Mouse (Mus musculus) lung, embryonic 14.5 days (tissue): ENCODE results near the gene Arf6. TPM values are rescaled to one million over a fixed set of nuclear protein-coding genes. Genes with fewer than 3 reads are reported as not detected.

Experiments used
- ATAC-seq: fragments of 200-750 bp; cut with Nextera tagmentation; 2 replicates; pipeline ENCODE4 v1.8.0; 2017; ENCODE audit warnings: mild to moderate bottlenecking, moderate TSS enrichment, moderate library complexity; ENCODE audit not compliant: insufficient read depth
- DNase-seq: peaks from one replicate; pipeline ENCODE4 v3.0.0-alpha.2; 2015
- H3K27ac ChIP-seq: fragments of 300-500 bp; sonication (generic); 2 replicates; pipeline ENCODE4 v1.5.1; 2014; ENCODE audit warnings: low read depth, mild to moderate bottlenecking, moderate library complexity
- H3K27me3 ChIP-seq: fragments of 300-500 bp; sonication (generic); 2 replicates; pipeline ENCODE4 v1.6.1; 2014; ENCODE audit warnings: low read length, control low read depth; ENCODE audit not compliant: insufficient read depth
- H3K36me3 ChIP-seq: fragments of 300-500 bp; sonication (generic); 2 replicates; pipeline ENCODE4 v1.6.1; 2014; ENCODE audit warnings: control low read depth; ENCODE audit not compliant: insufficient read depth
- H3K4me1 ChIP-seq: fragments of 300-500 bp; sonication (generic); 2 replicates; pipeline ENCODE4 v1.6.1; 2014; ENCODE audit warnings: antibody characterized with exemption, control low read depth; ENCODE audit not compliant: insufficient read depth
- H3K4me2 ChIP-seq: fragments of 300-500 bp; sonication (generic); 2 replicates; pipeline ENCODE4 v1.6.1; 2014; ENCODE audit warnings: mild to moderate bottlenecking
- H3K4me3 ChIP-seq: fragments of 300-500 bp; sonication (generic); 2 replicates; pipeline ENCODE4 v1.5.1; 2014; ENCODE audit warnings: low read depth, low read length
- H3K9ac ChIP-seq: fragments of 300-500 bp; sonication (generic); 2 replicates; pipeline ENCODE4 v1.6.1; 2014
- H3K9me3 ChIP-seq: fragments of 300-500 bp; sonication (generic); 2 replicates; pipeline ENCODE4 v1.6.1; 2016; ENCODE audit warnings: low read depth, low read length, control low read depth
- CTCF ChIP-seq: IDR thresholded peaks from 2 replicates; pipeline ENCODE4 v1.5.1; 2016; ENCODE audit warnings: antibody characterized with exemption, low read depth
- WGBS: fragments of 180-500 bp; shearing (Covaris S2); extraction: QIAGEN DNeasy Blood & Tissue Kit; methylation state at CpG from one replicate; pipeline ENCODE4 v1.1.7; 2014; 5-methylcytosine and 5-hydroxymethylcytosine counted together
- polyA plus RNA-seq: library from polyadenylated mRNA; unstranded; fragments of >200 nt; fragmentation: Nextera tagmentation; extraction: Ambion mirVana; gene quantifications from 2 replicates; pipeline ENCODE4 v1.2.1, GENCODE M21; 2014

Gene Arf6
- polyA plus RNA-seq, 1 experiment from 2014 or later: 61.8 TPM

DNA sequence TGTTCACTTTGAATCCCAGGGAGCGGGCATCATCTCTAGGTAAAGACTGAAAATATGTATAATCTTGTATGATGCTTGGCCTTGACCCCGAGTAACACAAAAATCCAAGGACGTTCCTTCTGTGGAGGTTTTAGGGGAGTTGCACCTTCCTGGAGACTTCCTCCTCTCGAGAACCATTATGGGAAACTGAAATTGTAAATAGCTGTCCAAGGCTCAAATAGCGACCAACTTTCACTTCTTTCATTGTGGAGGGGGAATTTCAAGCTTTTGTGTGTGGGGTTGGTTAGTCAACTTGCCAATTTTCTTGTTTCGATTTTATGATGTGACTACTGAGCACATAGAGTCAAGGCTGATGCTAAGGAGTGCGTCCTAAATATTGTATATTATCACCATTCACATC lies 6.2 kb upstream of the Arf6 start:
- H3K9ac ChIP-seq: no peak overlapping the region
- H3K36me3 ChIP-seq: no peaks in the 10 kb centered on the region
- peaks cover 10% of the 10 kb centered on the region for H3K4me1 ChIP-seq
- H3K27ac ChIP-seq: no peak overlapping the region
- DNase-seq (no peak), ATAC-seq (no peak)
- H3K27me3 ChIP-seq: no peaks in the 10 kb centered on the region
- H3K4me2 ChIP-seq: no peak overlapping the region
- no peaks in the 10 kb centered on the region for H3K9me3 ChIP-seq
- WGBS: 78% methylated on average over 7 of the region's 7 CpGs
- no peak overlapping the region for H3K4me3 ChIP-seq
- no peak for TF ChIP-seq CTCF

DNA sequence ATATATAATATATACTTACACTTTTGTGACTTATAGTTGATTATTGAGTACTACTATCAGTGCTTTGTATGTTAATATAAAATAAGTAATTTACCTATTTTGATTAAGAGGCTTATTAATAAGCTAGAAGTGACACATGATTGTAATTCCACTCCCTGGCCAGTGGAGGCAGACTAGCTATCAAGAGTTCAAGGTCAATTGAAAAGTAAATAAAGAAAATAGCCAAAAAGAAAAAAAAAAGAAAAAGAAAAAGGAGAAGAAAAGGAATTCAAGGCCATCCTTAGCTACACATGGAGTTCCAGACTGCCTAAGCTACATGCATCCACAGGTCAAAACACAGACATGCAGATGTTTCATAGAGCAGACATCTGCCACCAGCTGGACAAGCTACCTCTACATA lies 5.5 kb upstream of the Arf6 start:
- Histone ChIP-seq H3K4me3 (no peak overlapping the region), H3K4me2 (no peak overlapping the region), H3K27me3 (no peaks in the 10 kb centered on the region), H3K27ac (no peak overlapping the region), H3K4me1 (peaks cover 11% of the 10 kb centered on the region), H3K36me3 (no peaks in the 10 kb centered on the region), H3K9ac (no peak overlapping the region), H3K9me3 (no peaks in the 10 kb centered on the region)
- TF ChIP-seq CTCF: peak; percentile 39
- no peak for ATAC-seq
- no peak for DNase-seq

DNA sequence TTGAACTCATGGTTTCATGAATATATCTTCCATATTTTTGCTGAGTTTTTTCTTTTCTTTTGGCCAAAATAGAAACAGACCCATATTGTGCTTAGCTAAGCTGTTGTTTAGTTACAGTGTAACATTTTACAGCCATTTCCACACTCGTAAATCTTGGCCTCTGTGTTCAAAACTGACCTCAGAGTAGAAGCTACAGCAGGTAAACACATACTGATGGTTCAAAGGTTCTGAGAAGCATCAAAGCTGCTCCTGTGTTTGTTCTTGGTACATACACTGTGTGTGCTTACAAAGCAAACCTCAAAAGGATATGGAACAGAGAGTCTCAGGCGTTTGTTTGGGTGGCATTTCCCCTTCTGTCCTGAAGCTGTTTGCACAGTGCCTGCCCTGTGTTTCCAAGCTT lies 4.4 kb upstream of the Arf6 start:
- Histone ChIP-seq H3K9ac (no peak overlapping the region), H3K36me3 (no peaks in the 10 kb centered on the region), H3K27ac (no peak overlapping the region), H3K4me1 (peaks cover 3% of the 10 kb centered on the region; the same call in 1 of the 2 replicates), H3K9me3 (no peaks in the 10 kb centered on the region), H3K4me3 (no peak overlapping the region), H3K4me2 (no peak overlapping the region), H3K27me3 (no peaks in the 10 kb centered on the region)
- no peak for DNase-seq
- no peak for TF ChIP-seq CTCF
- 44% methylated on average over 2 of the region's 2 CpGs for WGBS
- ATAC-seq: no peak

DNA sequence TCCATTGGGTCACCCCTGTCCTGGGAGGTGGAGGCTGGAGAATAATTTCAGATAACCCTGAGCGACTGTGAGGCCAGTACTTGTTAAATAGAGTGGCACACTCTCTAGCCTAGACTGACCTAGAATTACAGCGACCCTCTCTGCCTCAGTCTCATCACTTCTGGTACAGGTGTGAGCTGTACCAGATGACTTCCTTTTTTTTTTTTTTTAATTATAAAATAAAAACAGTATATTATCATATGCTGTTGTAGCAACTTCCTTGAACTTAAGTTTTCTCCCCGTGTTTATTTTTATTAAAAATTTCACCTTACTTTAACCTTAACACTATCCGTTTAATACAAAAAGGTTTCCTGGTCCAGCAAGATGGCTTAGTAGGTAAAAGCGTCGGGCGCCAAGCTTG lies 1.0 kb upstream of the Arf6 start:
- WGBS: 7% methylated on average over 7 of the region's 7 CpGs
- TF ChIP-seq CTCF: no peak
- DNase-seq: no peak
- ATAC-seq: no peak
- peak overlapping the region; percentile 95 for H3K4me2 ChIP-seq
- H3K4me3 ChIP-seq: peak overlapping the region; percentile 99
- H3K9ac ChIP-seq: peak overlapping the region; percentile 98
- H3K27me3 ChIP-seq: no peaks in the 10 kb centered on the region
- H3K36me3 ChIP-seq: peaks cover 18% of the 10 kb centered on the region
- H3K27ac ChIP-seq: peak overlapping the region; percentile 98
- H3K9me3 ChIP-seq: no peaks in the 10 kb centered on the region
- 0 out of 2 replicates have a peak, but pooled peaks cover 6% of the 10 kb centered on the region for H3K4me1 ChIP-seq

DNA sequence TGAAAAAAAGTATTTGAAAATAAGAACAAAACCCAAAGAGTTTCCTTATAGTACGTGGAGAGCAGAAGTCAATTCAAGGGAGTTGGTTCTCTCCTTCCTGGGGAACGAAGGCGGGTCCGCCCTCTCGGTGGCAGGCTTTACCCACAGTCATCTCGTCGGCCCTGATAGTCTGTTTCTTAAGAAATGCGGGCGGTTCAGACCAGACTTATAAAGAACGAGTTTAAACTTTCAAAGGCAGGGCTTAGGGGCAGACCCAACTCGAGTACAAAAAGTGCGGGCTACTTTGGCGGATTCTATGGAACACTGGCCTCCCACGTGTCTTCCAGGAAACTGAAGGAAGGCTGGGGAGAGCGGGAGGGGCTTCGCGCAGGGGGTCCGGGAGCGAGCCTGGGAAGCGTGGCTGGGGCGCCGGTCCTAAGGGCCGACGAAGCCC lies 513 bp upstream of the Arf6 start:
- no peaks in the 10 kb centered on the region for H3K9me3 ChIP-seq
- peak overlapping the region; percentile 98 for H3K27ac ChIP-seq
- DNase-seq: no peak
- H3K27me3 ChIP-seq: no peaks in the 10 kb centered on the region
- TF ChIP-seq CTCF: peak; percentile 41; the same call in 1 of the 2 replicates
- H3K4me1 ChIP-seq: 0 out of 2 replicates have a peak, but pooled peaks cover 6% of the 10 kb centered on the region
- peaks cover 21% of the 10 kb centered on the region for H3K36me3 ChIP-seq
- peak overlapping the region; percentile 99 for H3K4me3 ChIP-seq
- under 1% methylated on average over 24 of the region's 24 CpGs for whole genome bisulfite sequencing
- ATAC-seq: peak; percentile 88
- peak overlapping the region; percentile 98 for H3K9ac ChIP-seq
- H3K4me2 ChIP-seq: peak overlapping the region; percentile 95

DNA sequence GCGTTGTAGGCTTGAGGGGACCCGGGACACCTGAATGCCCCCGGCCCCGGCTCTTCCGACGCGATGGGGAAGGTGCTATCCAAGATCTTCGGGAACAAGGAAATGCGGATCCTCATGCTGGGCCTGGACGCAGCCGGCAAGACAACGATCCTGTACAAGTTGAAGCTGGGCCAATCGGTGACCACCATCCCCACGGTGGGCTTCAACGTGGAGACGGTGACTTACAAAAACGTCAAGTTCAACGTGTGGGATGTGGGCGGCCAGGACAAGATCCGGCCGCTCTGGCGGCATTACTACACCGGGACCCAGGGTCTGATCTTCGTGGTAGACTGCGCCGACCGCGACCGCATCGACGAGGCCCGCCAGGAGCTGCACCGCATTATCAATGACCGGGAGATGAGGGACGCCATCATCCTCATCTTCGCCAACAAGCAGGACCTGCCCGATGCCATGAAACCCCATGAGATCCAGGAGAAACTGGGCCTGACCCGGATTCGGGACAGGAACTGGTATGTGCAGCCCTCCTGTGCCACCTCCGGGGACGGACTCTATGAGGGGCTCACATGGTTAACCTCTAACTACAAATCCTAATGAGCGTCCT lies 881 bp downstream of the Arf6 start:
- Histone ChIP-seq H3K4me2 (peak overlapping the region; percentile 95), H3K4me1 (0 out of 2 replicates have a peak, but pooled peaks cover 6% of the 10 kb centered on the region), H3K27ac (peak overlapping the region; percentile 98), H3K4me3 (peak overlapping the region; percentile 99), H3K9ac (peak overlapping the region; percentile 98), H3K9me3 (no peaks in the 10 kb centered on the region), H3K27me3 (no peaks in the 10 kb centered on the region), H3K36me3 (peaks cover 25% of the 10 kb centered on the region)
- 1% methylated on average over 42 of the region's 42 CpGs for WGBS
- peak; percentile 38 for DNase-seq
- TF ChIP-seq CTCF: no peak
- no peak for ATAC-seq

DNA sequence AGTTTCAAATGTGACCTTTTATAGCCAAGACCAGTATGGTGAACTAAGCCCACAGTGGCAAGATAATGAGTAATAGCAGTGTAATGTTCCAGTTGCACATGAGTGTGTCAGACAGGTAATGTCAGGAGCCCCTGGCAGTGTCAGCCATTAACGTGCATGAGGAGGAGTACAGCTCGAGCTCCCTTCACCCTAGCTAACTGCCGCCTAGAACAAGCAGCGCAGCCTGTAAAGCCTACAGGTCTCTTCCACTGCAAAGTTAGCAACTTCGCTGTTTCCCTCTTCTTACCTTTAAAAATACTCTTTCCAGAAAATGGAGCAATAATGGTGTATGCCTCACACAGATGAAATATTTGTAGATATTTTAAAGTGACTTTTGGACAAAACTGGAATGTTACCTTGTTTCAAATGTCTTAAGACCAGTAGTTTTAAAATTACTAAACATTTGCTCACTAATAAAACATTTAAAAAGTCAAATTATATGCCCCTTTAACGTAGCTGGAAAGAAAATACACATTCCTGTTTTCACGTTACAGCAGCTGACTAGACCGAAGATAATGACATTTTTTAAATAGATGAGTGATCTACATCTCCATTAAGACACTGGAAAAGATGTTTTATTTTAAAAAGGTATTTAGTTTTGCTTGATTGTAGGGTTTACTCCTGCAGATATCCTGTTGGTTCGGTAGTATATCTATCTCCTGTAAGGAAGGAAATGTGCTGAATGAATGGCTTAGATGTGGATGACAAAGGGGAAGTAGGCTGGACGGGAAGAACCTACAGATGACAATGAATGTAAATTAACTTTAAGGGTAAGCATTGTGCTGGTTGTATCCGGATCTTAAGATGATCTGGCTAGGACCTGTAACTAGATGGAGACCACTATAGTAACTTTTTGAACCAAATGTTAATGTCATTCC lies 2.2 kb downstream of the Arf6 start:
- Histone ChIP-seq H3K9me3 (no peaks in the 10 kb centered on the region), H3K36me3 (peaks cover 37% of the 10 kb centered on the region), H3K4me1 (0 out of 2 replicates have a peak, but pooled peaks cover 6% of the 10 kb centered on the region), H3K4me2 (peak overlapping the region; percentile 95), H3K27me3 (no peaks in the 10 kb centered on the region), H3K27ac (no peak overlapping the region), H3K4me3 (peak overlapping the region; percentile 99), H3K9ac (peak overlapping the region; percentile 98)
- DNase-seq (no peak), ATAC-seq (no peak)
- no peak for TF ChIP-seq CTCF
- 34% methylated on average over 11 of the region's 11 CpGs for WGBS
